18 mouse cellular contexts compared by ENCODE assay signal in genomic region chr5:117990957-117991356, GRCm38 (mm10). TPM values are rescaled to one million over a fixed set of nuclear protein-coding genes. Genes with fewer than 3 reads are reported as not detected.
A peak's percentile ranks its signal among the peaks of the same experiment; 100 is the strongest.
DNase-seq lines count a peak whose midpoint lies in the region; TF ChIP-seq lines count a peak whose summit lies in the region.
"Had no signal": no experiment of that assay in that cellular context is flagged by ENCODE, and none has a peak within 500 bp of the region (broad histone marks: within the 10 kb centered on the region; RNA-seq: fewer than 3 reads in every experiment).

No protein-coding gene starts in this region.

- DNase-seq in adrenal gland, adult (ENCODE audit: inconsistent age in 2 of 2, low spot score in 1 of 2) = peak; percentile 53 to 76
- no peak for DNase-seq in adrenal gland, postnatal 14 days
- peak; percentile 65 for DNase-seq in adrenal gland, adult 2 months
- DNase-seq in adrenal gland, postnatal 10 days = no peak
- no peak for DNase-seq in gastrocnemius, adult 2 months
- DNase-seq in gastrocnemius, adult 18-20 months (ENCODE audit: low spot score) = no peak
- DNase-seq: adrenal gland, adult 8-10 months; adrenal gland, postnatal 25 days; B cell, adult 2 months; cerebellum, adult 11 months; cerebellum, adult 11-12 months; cerebellum, adult 18-20 months; cerebellum, adult 2 months; cerebellum, adult 8-10 months; cerebellum, adult 9-10 months; cerebellum, adult 9-11 months had no signal

- H3K27ac ChIP-seq in gastrocnemius, adult 2 months = peak overlapping the region; percentile 76

- intact Hi-C loops in gastrocnemius, adult 2 months (cut with DNase I) = loop anchor here (1.0 kb wide), 1 partner anchor 11 kb away; no protein-coding TSS in a partner anchor

- H3K4me3 ChIP-seq in gastrocnemius, adult 2 months = no peak overlapping the region

- no peak for TF ChIP-seq CTCF in gastrocnemius, adult 2 months (IDR thresholded peaks at IDR 0.05)

RNA-seq across cellular contexts. Expression of gene Fbxo21, which starts 14.4 kb away (rescaled TPM):
- total RNA-seq in adrenal gland, postnatal 14 days (2021) = 77.8 and 121 TPM in 2 replicates
- total RNA-seq in adrenal gland, adult 2 months (2021) = 10 to 100 TPM; 52.6 to 95.2 TPM
- 93.6 and 106 TPM in 2 replicates for polyA plus RNA-seq in adrenal gland, adult 2 months (2012; rRNA removed)
- total RNA-seq in adrenal gland, postnatal 10 days (2021) = 100 to 1,000 TPM; 114 to 115 TPM
- 10 to 100 TPM; 11.8 to 13.3 TPM for total RNA-seq in gastrocnemius, adult 2 months (2021)
- 10 to 100 TPM; 12.5 to 13.9 TPM for total RNA-seq in gastrocnemius, adult 18-20 months (2021)

RNA-seq across cellular contexts. Expression of gene Tesc, which starts 36.6 kb away (rescaled TPM):
- 78.8 and 80.8 TPM in 2 replicates for total RNA-seq in adrenal gland, postnatal 14 days (2021)
- 100 to 1,000 TPM; 109 to 185 TPM for total RNA-seq in adrenal gland, adult 2 months (2021)
- polyA plus RNA-seq in adrenal gland, adult 2 months (2012; rRNA removed) = 737 and 1,088 TPM in 2 replicates
- 10 to 100 TPM; 54.4 to 61.5 TPM for total RNA-seq in adrenal gland, postnatal 10 days (2021)
- under 1 TPM; 0.59 to 0.64 TPM for total RNA-seq in gastrocnemius, adult 2 months (2021)
- under 1 TPM; 0.37 to 0.81 TPM for total RNA-seq in gastrocnemius, adult 18-20 months (2021)
- total RNA-seq: G1E, MEL had no signal
- polyA plus RNA-seq: G1E had no signal

Comparison
In these comparisons a context has a peak if more than half of its experiments do, and no peak if none do; other contexts are left out.
1. DNase-seq: peak in adrenal gland, adult (2 of 2) and adrenal gland, adult 2 months (single experiment); none in adrenal gland, postnatal 14 days (single experiment), adrenal gland, postnatal 10 days (single experiment), gastrocnemius, adult 2 months (single experiment) and gastrocnemius, adult 18-20 months (single experiment).
2. RNA of gene Tesc, which starts 36.6 kb away (total RNA-seq): 109 to 185 TPM in adrenal gland, adult 2 months, 78.8 to 80.8 TPM in adrenal gland, postnatal 14 days and 54.4 to 61.5 TPM in adrenal gland, postnatal 10 days; 0.37 to 0.81 TPM in gastrocnemius, adult 18-20 months and 0.59 to 0.64 TPM in gastrocnemius, adult 2 months; every median in the first group is over 10 times any median in the second.